Mouse (Mus musculus): Measurements from ENCODE around the gene Tomm40.

GRCm38 (mm10) chr7:19751070-19751383, 35.8 kb upstream of the Tomm40 start:
- no peak for TF ChIP-seq CTCF (IDR thresholded peaks at IDR 0.05; ENCODE audit: low read depth, low read length)
- TF ChIP-seq POLR2A (IDR thresholded peaks at IDR 0.05; ENCODE audit: extremely low read depth, insufficient read depth, low read length): no peak

Measured in liver, adult 2 months (tissue).